Mouse (Mus musculus): Measurements from ENCODE around the gene Bicral. TPM values are rescaled to one million over a fixed set of nuclear protein-coding genes. Genes with fewer than 3 reads are reported as not detected.

Bicral gene
- polyA plus RNA-seq (2015; fragmentation: Nextera tagmentation; extraction: Ambion mirVana): 3.5 and 3.9 TPM in 2 replicates

DNA sequence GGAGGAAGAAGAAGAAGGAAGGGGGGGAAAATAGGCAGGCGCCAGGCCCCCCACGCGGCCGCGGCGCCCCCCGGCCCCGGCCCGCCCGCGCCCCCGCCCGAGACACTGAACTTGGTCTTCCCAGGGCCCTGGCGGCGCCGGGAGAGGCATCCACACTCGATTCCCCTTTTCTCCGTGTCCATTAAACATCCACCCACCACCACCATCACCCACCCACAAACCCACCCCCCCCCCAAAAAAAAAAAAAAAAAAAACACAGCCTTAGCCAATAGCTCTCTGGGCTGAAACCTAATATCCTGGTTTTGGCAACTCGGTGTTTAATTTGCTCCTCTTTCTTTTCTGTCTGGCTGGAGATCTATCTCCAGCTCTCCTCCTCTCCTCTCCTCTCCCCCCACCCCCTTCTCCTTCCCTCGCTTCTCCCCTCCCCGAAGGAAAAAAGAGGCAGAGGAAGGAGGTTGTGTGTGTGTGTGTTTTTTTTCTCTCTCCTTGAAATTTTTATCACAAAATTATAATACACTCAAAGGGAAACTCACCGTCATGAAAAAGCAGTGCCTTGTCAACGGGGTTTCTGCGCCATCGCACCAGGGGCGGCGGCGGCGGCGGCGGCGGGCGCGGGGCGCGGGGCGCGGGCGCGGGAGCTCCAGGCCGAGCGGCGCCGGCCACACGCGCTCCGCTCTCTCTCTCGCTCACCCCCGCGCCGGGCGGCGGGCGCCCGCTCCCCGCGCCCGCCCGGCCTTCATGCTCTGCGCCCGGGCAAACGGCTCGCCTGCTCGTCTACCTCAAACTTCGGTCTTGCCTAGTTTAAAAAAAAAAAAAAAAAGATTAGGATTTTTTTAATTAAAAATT is at the start of gene Bicral:
Gene Bicral (minus strand): TSS at position 580 of the 846 bp plus-strand sequence.
- peak within 1 kb of the TSS; percentile 70 for H3K4me2 ChIP-seq (ENCODE audit: low read depth, low read length)
- H3K27me3 ChIP-seq (ENCODE audit: control insufficient read depth, insufficient read depth, low read length): no peaks in the 10 kb centered on the region
- H3K9me3 ChIP-seq (replicated peaks; ENCODE audit: control insufficient read depth, low read length): no peaks in the 10 kb centered on the region
- peak within 1 kb of the TSS; percentile 99 for H3K27ac ChIP-seq (ENCODE audit: low read length)
- peaks cover 26% of the 10 kb centered on the region for H3K4me1 ChIP-seq (ENCODE audit: control insufficient read depth, insufficient read depth, low read length)
- H3K9ac ChIP-seq (ENCODE audit: low read length): peak within 1 kb of the TSS; percentile 100
- no peaks in the 10 kb centered on the region for H3K36me3 ChIP-seq (ENCODE audit: control insufficient read depth, insufficient read depth)
- under 1% methylated on average over 54 of the region's 65 CpGs for WGBS
- peak; percentile 46 for ATAC-seq (replicated peaks; ENCODE audit: extremely low read depth, insufficient read depth, low FRiP score)
- H3K4me3 ChIP-seq (ENCODE audit: low read length): peak within 1 kb of the TSS; percentile 66

GRCm38 (mm10) chr17:46903876-46904490 is 45.7 kb upstream of the Bicral start:
- Histone ChIP-seq H3K4me3 (ENCODE audit: low read length) (no peak overlapping the region), H3K27me3 (ENCODE audit: control insufficient read depth, insufficient read depth, low read length) (no peaks in the 10 kb centered on the region), H3K9ac (ENCODE audit: low read length) (no peak overlapping the region), H3K4me2 (ENCODE audit: low read depth, low read length) (no peak overlapping the region), H3K9me3 (replicated peaks; ENCODE audit: control insufficient read depth, low read length) (no peaks in the 10 kb centered on the region), H3K4me1 (ENCODE audit: control insufficient read depth, insufficient read depth, low read length) (no peaks in the 10 kb centered on the region), H3K36me3 (ENCODE audit: control insufficient read depth, insufficient read depth) (no peaks in the 10 kb centered on the region), H3K27ac (ENCODE audit: low read length) (no peak overlapping the region)
- 19% methylated on average over 19 of the region's 19 CpGs for whole genome bisulfite sequencing
- peak; percentile 83 for ATAC-seq (replicated peaks; ENCODE audit: extremely low read depth, insufficient read depth, low FRiP score)

- 45% methylated on average over 2 of the region's 2 CpGs for WGBS
- no peaks in the 10 kb centered on the region for H3K27me3 ChIP-seq (ENCODE audit: control insufficient read depth, insufficient read depth, low read length)
- no peak for ATAC-seq (replicated peaks; ENCODE audit: extremely low read depth, insufficient read depth, low FRiP score)
These were observed 42.7 kb upstream of the Bicral start for GRCm38 (mm10) chr17:46900941-46901340.

GRCm38 (mm10) chr17:46897221-46897950 is 39.1 kb upstream of the Bicral start:
- Histone ChIP-seq H3K4me1 (ENCODE audit: control insufficient read depth, insufficient read depth, low read length) (peaks cover 7% of the 10 kb centered on the region), H3K4me2 (ENCODE audit: low read depth, low read length) (no peak overlapping the region), H3K4me3 (ENCODE audit: low read length) (no peak overlapping the region), H3K27ac (ENCODE audit: low read length) (no peak overlapping the region), H3K9me3 (replicated peaks; ENCODE audit: control insufficient read depth, low read length) (peaks cover 2% of the 10 kb centered on the region; the same call in 1 of the 2 replicates), H3K9ac (ENCODE audit: low read length) (no peak overlapping the region), H3K27me3 (ENCODE audit: control insufficient read depth, insufficient read depth, low read length) (no peaks in the 10 kb centered on the region), H3K36me3 (ENCODE audit: control insufficient read depth, insufficient read depth) (0 out of 2 replicates have a peak, but pooled peaks cover 2% of the 10 kb centered on the region)
- 42% methylated on average over 13 of the region's 13 CpGs for WGBS
- ATAC-seq (replicated peaks; ENCODE audit: extremely low read depth, insufficient read depth, low FRiP score): no peak

More at GRCm38 (mm10) chr17:46900941-46901340, 42.7 kb upstream of the Bicral start:
- H3K36me3 ChIP-seq (ENCODE audit: control insufficient read depth, insufficient read depth): no peaks in the 10 kb centered on the region
- no peak overlapping the region for H3K4me2 ChIP-seq (ENCODE audit: low read depth, low read length)
- no peak overlapping the region for H3K9ac ChIP-seq (ENCODE audit: low read length)
- peaks cover 2% of the 10 kb centered on the region; the same call in 1 of the 2 replicates for H3K9me3 ChIP-seq (replicated peaks; ENCODE audit: control insufficient read depth, low read length)
- no peak overlapping the region for H3K4me3 ChIP-seq (ENCODE audit: low read length)
- no peak overlapping the region for H3K27ac ChIP-seq (ENCODE audit: low read length)
- H3K4me1 ChIP-seq (ENCODE audit: control insufficient read depth, insufficient read depth, low read length): no peaks in the 10 kb centered on the region

DNA sequence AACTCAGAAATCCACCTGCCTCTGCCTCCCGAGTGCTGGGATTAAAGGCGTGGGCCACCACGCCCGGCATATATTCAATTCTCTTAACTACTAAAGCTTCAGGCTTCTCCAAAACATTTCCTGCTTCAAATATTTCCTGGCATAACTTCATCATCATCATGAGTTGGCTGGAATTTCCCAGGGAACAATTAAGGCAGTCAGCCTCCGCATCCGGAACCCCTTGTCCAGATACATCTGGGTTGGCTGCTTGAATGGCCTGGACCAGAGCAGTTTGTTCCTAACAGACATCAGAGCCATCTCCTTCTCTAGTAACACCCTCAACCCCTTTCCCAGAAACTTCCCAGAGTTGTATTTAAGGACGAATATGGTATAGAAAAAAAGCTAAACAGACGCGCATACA is 37.1 kb upstream of the Bicral start:
- H3K4me2 ChIP-seq (ENCODE audit: low read depth, low read length): no peak overlapping the region
- no peak overlapping the region for H3K27ac ChIP-seq (ENCODE audit: low read length)
- H3K9me3 ChIP-seq (replicated peaks; ENCODE audit: control insufficient read depth, low read length): peaks cover 2% of the 10 kb centered on the region; the same call in 1 of the 2 replicates
- ATAC-seq (replicated peaks; ENCODE audit: extremely low read depth, insufficient read depth, low FRiP score): no peak
- no peaks in the 10 kb centered on the region for H3K27me3 ChIP-seq (ENCODE audit: control insufficient read depth, insufficient read depth, low read length)
- WGBS: 84% methylated on average over 9 of the region's 9 CpGs
- H3K36me3 ChIP-seq (ENCODE audit: control insufficient read depth, insufficient read depth): 0 out of 2 replicates have a peak, but pooled peaks cover 2% of the 10 kb centered on the region
- no peak overlapping the region for H3K4me3 ChIP-seq (ENCODE audit: low read length)
- H3K9ac ChIP-seq (ENCODE audit: low read length): no peak overlapping the region
- H3K4me1 ChIP-seq (ENCODE audit: control insufficient read depth, insufficient read depth, low read length): peaks cover 19% of the 10 kb centered on the region

GRCm38 (mm10) chr17:46890843-46891594 is 32.7 kb upstream of the Bicral start:
- H3K4me3 ChIP-seq (ENCODE audit: low read length): peak overlapping the region; percentile 88
- under 1% methylated on average over 64 of the region's 64 CpGs for WGBS

DNA sequence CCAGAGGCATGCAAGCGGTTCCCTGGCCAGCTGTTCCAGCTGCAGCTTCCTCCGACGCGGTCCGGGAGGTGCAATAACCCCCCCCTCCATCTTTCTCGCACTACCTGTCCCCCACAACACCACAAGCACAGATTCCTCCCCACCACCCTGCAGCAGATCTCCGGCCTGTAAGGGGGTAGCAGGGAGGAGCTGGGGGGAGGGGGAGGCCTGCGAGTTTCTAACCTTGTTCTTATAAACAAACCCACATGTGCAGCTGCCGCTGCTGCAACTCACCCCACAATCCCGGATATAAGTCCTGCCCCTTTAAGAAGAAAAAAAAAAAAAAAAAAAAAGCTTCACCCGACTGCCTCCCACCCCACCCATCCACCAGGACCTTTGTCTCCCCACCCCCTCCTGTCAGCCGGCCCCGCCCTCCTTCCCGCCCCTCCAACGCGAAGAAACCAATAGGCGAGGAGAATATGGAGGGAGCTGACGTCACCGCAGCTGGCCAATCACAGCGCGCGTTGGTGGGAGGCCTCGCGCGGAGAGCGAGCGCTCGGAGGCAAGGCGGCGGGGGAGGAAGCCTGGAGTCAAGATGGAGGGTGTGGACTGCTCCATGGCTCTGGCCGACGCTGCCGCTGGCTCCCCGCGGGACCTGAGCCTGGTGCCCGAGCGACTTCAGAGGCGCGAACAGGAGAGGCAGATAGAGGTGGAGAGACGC is 32.0 kb upstream of the Bicral start, which contains the start of gene Tbcc:
Gene Tbcc (plus strand): TSS at position 569 of the 700 bp plus-strand sequence.
- Histone ChIP-seq H3K4me3 (ENCODE audit: low read length) (peak within 1 kb of the TSS; percentile 88), H3K27me3 (ENCODE audit: control insufficient read depth, insufficient read depth, low read length) (no peaks in the 10 kb centered on the region), H3K4me1 (ENCODE audit: control insufficient read depth, insufficient read depth, low read length) (peaks cover 29% of the 10 kb centered on the region), H3K36me3 (ENCODE audit: control insufficient read depth, insufficient read depth) (0 out of 2 replicates have a peak, but pooled peaks cover 2% of the 10 kb centered on the region), H3K9me3 (replicated peaks; ENCODE audit: control insufficient read depth, low read length) (no peaks in the 10 kb centered on the region), H3K9ac (ENCODE audit: low read length) (peak within 1 kb of the TSS; percentile 93), H3K27ac (ENCODE audit: low read length) (peak within 1 kb of the TSS; percentile 84), H3K4me2 (ENCODE audit: low read depth, low read length) (peak within 1 kb of the TSS; percentile 97)
- under 1% methylated on average over 40 of the region's 40 CpGs for WGBS
- peak; percentile 91 for ATAC-seq (replicated peaks; ENCODE audit: extremely low read depth, insufficient read depth, low FRiP score)

More at GRCm38 (mm10) chr17:46890843-46891594, 32.7 kb upstream of the Bicral start:
- H3K9me3 ChIP-seq (replicated peaks; ENCODE audit: control insufficient read depth, low read length): no peaks in the 10 kb centered on the region
- ATAC-seq (replicated peaks; ENCODE audit: extremely low read depth, insufficient read depth, low FRiP score): peak; percentile 2; the same call in 1 of the 2 replicates
- no peaks in the 10 kb centered on the region for H3K27me3 ChIP-seq (ENCODE audit: control insufficient read depth, insufficient read depth, low read length)
- 0 out of 2 replicates have a peak, but pooled peaks cover 2% of the 10 kb centered on the region for H3K36me3 ChIP-seq (ENCODE audit: control insufficient read depth, insufficient read depth)
- H3K4me1 ChIP-seq (ENCODE audit: control insufficient read depth, insufficient read depth, low read length): peaks cover 22% of the 10 kb centered on the region
- peak overlapping the region; percentile 80 for H3K27ac ChIP-seq (ENCODE audit: low read length)
- H3K9ac ChIP-seq (ENCODE audit: low read length): peak overlapping the region; percentile 93
- peak overlapping the region; percentile 97 for H3K4me2 ChIP-seq (ENCODE audit: low read depth, low read length)

All from heart, embryonic 16.5 days (tissue).